Mouse (Mus musculus) neural tube, embryonic 14.5 days (tissue): ENCODE measurements around the gene Tm7sf2. TPM values are rescaled to one million over a fixed set of nuclear protein-coding genes. Genes with fewer than 3 reads are reported as not detected.

Experiments used
- ATAC-seq: fragments of 200-750 bp; cut with Nextera tagmentation; 2 replicates; pipeline ENCODE4 v1.8.0; 2017; ENCODE audit warnings: low read depth, mild to moderate bottlenecking, moderate TSS enrichment, moderate library complexity
- H3K27ac ChIP-seq: fragments of 300-500 bp; sonication (generic); 2 replicates; pipeline ENCODE4 v1.5.1; 2014; ENCODE audit warnings: low read depth, mild to moderate bottlenecking, control low read depth, low read length, moderate library complexity, mixed read lengths
- H3K27me3 ChIP-seq: fragments of 300-500 bp; sonication (generic); 2 replicates; pipeline ENCODE4 v1.6.1; 2014; ENCODE audit warnings: low read length; ENCODE audit not compliant: control insufficient read depth, insufficient read depth
- H3K36me3 ChIP-seq: fragments of 300-500 bp; sonication (generic); 2 replicates; pipeline ENCODE4 v1.6.1; 2014; ENCODE audit warnings: low read length, mixed read lengths; ENCODE audit not compliant: control insufficient read depth, insufficient read depth
- H3K4me1 ChIP-seq: fragments of 300-500 bp; sonication (generic); 2 replicates; pipeline ENCODE4 v1.6.1; 2014; ENCODE audit warnings: low read length; ENCODE audit not compliant: control insufficient read depth, insufficient read depth
- H3K4me2 ChIP-seq: fragments of 300-500 bp; sonication (generic); 2 replicates; pipeline ENCODE4 v1.6.1; 2014; ENCODE audit warnings: mild to moderate bottlenecking, low read depth, low read length, control low read depth
- H3K4me3 ChIP-seq: fragments of 300-500 bp; sonication (generic); 2 replicates; pipeline ENCODE4 v1.5.1; 2014; ENCODE audit warnings: low read depth, low read length, control low read depth, mixed read lengths
- H3K9ac ChIP-seq: fragments of 300-500 bp; sonication (generic); replicated peaks from 2 replicates; pipeline ENCODE4 v1.6.1; 2014; ENCODE audit warnings: low read depth, mild to moderate bottlenecking, control low read depth, low read length, mixed read lengths
- H3K9me3 ChIP-seq: fragments of 300-500 bp; sonication (generic); 2 replicates; pipeline ENCODE4 v1.6.1; 2016; ENCODE audit warnings: low read length; ENCODE audit not compliant: control insufficient read depth
- WGBS: fragments of 180-500 bp; shearing (Covaris S2); extraction: QIAGEN DNeasy Blood & Tissue Kit; methylation state at CpG from one replicate; pipeline ENCODE4 v1.1.7; 2014; 5-methylcytosine and 5-hydroxymethylcytosine counted together
- polyA plus RNA-seq: library from polyadenylated mRNA; unstranded; fragments of >200 nt; fragmentation: Nextera tagmentation; extraction: Ambion mirVana; gene quantifications from 2 replicates; pipeline ENCODE4 v1.2.1, GENCODE M21; 2014

Gene Tm7sf2
- polyA plus RNA-seq, 1 experiment from 2014 or later: 63.7 TPM

DNA sequence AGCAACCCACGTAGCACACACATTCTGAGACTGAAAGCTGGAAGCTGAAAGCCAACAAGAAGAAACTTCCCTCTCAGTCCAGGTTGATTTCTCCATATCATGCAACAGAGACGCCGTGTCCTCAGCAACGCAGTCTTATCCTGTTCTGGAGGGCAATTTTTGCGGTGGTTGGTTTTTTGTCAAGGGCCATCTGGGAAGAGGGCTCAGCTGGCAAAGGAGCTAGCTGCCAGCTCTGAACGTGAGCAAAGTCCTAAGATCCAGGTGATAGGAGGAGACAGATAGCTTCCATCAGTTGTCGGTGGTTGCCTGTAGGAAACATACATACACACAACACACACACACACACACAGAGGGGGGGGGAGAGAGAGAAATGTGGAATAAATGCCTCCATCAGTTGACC is 29.8 kb downstream of the Tm7sf2 start:
- Histone ChIP-seq H3K4me2 (no peak overlapping the region), H3K4me1 (no peaks in the 10 kb centered on the region), H3K4me3 (no peak overlapping the region), H3K9ac (no peak overlapping the region), H3K27me3 (no peaks in the 10 kb centered on the region), H3K9me3 (no peaks in the 10 kb centered on the region), H3K27ac (no peak overlapping the region), H3K36me3 (no peaks in the 10 kb centered on the region)
- ATAC-seq: no peak
- 84% methylated on average over 7 of the region's 7 CpGs for WGBS

GRCm38 (mm10) chr19:6037695-6038094 is 30.5 kb downstream of the Tm7sf2 start:
- no peaks in the 10 kb centered on the region for H3K36me3 ChIP-seq
- no peak overlapping the region for H3K9ac ChIP-seq
- H3K27ac ChIP-seq: no peak overlapping the region
- H3K4me2 ChIP-seq: no peak overlapping the region
- H3K9me3 ChIP-seq: no peaks in the 10 kb centered on the region
- ATAC-seq: no peak
- no peak overlapping the region for H3K4me3 ChIP-seq
- H3K27me3 ChIP-seq: no peaks in the 10 kb centered on the region
- H3K4me1 ChIP-seq: no peaks in the 10 kb centered on the region

- Histone ChIP-seq H3K4me1 (no peaks in the 10 kb centered on the region), H3K4me3 (no peak overlapping the region), H3K9ac (no peak overlapping the region), H3K9me3 (no peaks in the 10 kb centered on the region), H3K27ac (no peak overlapping the region), H3K4me2 (no peak overlapping the region), H3K27me3 (no peaks in the 10 kb centered on the region), H3K36me3 (no peaks in the 10 kb centered on the region)
- 83% methylated on average over 9 of the region's 9 CpGs for WGBS
- ATAC-seq: no peak
Observed at GRCm38 (mm10) chr19:6035966-6036585, 32.1 kb downstream of the Tm7sf2 start.

GRCm38 (mm10) chr19:6030520-6031280 is 37.5 kb downstream of the Tm7sf2 start:
- Histone ChIP-seq H3K36me3 (no peaks in the 10 kb centered on the region), H3K4me2 (no peak overlapping the region), H3K9me3 (no peaks in the 10 kb centered on the region), H3K9ac (no peak overlapping the region), H3K27ac (no peak overlapping the region), H3K4me1 (no peaks in the 10 kb centered on the region), H3K4me3 (no peak overlapping the region), H3K27me3 (no peaks in the 10 kb centered on the region)
- 74% methylated on average over 14 of the region's 14 CpGs for WGBS
- no peak for ATAC-seq

DNA sequence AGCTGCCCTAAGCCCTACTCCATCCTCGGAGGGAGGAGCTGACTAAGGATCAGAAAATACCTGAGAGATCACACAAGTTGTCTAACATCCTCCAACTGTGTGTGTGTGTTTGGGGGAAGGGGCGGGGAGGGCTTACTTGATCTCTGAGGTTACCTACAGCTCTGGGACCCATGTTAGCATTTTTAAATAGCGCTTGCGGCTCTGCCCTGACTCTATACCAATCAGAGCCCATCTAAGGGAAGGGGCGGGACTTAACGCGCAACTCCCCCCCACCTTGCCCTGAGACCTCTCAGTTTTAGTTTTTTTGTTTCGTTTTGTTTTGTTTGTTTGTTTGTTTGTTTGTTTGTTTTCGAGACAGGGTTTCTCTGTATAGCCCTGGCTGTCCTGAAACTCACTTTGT is 38.7 kb downstream of the Tm7sf2 start:
- Histone ChIP-seq H3K36me3 (no peaks in the 10 kb centered on the region), H3K4me2 (no peak overlapping the region), H3K9ac (no peak overlapping the region), H3K9me3 (no peaks in the 10 kb centered on the region), H3K27ac (no peak overlapping the region), H3K4me3 (no peak overlapping the region), H3K27me3 (no peaks in the 10 kb centered on the region), H3K4me1 (no peaks in the 10 kb centered on the region)
- 76% methylated on average over 9 of the region's 9 CpGs for WGBS
- no peak for ATAC-seq

GRCm38 (mm10) chr19:6028991-6029390 is 39.2 kb downstream of the Tm7sf2 start:
- no peak for ATAC-seq
- Histone ChIP-seq H3K4me2 (no peak overlapping the region), H3K9ac (no peak overlapping the region), H3K4me1 (no peaks in the 10 kb centered on the region), H3K36me3 (no peaks in the 10 kb centered on the region), H3K4me3 (no peak overlapping the region), H3K9me3 (no peaks in the 10 kb centered on the region), H3K27ac (no peak overlapping the region), H3K27me3 (no peaks in the 10 kb centered on the region)
- WGBS: 89% methylated on average over 6 of the region's 6 CpGs

- no peak overlapping the region for H3K27ac ChIP-seq
- no peaks in the 10 kb centered on the region for H3K9me3 ChIP-seq
- no peaks in the 10 kb centered on the region for H3K4me1 ChIP-seq
- H3K27me3 ChIP-seq: no peaks in the 10 kb centered on the region
- H3K4me3 ChIP-seq: no peak overlapping the region
- no peak overlapping the region for H3K4me2 ChIP-seq
- 89% methylated on average over 7 of the region's 7 CpGs for WGBS
- ATAC-seq: no peak
- H3K9ac ChIP-seq: no peak overlapping the region
- H3K36me3 ChIP-seq: no peaks in the 10 kb centered on the region
Observed at GRCm38 (mm10) chr19:6023930-6024329, 44.2 kb downstream of the Tm7sf2 start.

- H3K4me2 ChIP-seq: no peak overlapping the region
- no peak for ATAC-seq
- H3K4me3 ChIP-seq: no peak overlapping the region
- 71% methylated on average over 8 of the region's 8 CpGs for WGBS
- H3K27me3 ChIP-seq: no peaks in the 10 kb centered on the region
- no peaks in the 10 kb centered on the region for H3K36me3 ChIP-seq
- H3K27ac ChIP-seq: no peak overlapping the region
- H3K9ac ChIP-seq: no peak overlapping the region
- no peaks in the 10 kb centered on the region for H3K4me1 ChIP-seq
- no peaks in the 10 kb centered on the region for H3K9me3 ChIP-seq
Observed at GRCm38 (mm10) chr19:6023059-6023458, 45.1 kb downstream of the Tm7sf2 start.

DNA sequence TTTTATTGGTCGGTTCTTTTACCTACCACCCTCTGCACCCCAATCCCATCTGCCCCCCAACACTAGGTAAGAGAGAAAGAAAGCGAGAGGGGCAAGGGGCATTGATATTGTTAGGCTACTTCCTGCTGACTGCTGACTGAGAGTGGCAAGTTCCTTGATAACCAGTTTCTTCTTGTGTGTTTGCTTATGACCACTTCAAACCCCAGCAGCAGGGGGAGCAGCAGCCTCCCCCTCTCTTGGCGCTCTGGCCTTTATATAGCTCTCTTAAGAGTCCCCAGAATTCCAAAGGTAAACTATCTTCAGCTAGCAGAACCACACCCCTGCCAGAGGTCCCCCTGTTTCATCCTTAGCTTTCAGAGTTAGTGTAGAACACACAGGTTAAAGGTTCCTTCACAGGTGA is 47.9 kb downstream of the Tm7sf2 start:
- Histone ChIP-seq H3K4me1 (peaks cover 5% of the 10 kb centered on the region; the same call in 1 of the 2 replicates), H3K4me3 (no peak overlapping the region), H3K9ac (no peak overlapping the region), H3K9me3 (no peaks in the 10 kb centered on the region), H3K36me3 (no peaks in the 10 kb centered on the region), H3K4me2 (no peak overlapping the region), H3K27me3 (peaks cover 2% of the 10 kb centered on the region; the same call in 1 of the 2 replicates), H3K27ac (no peak overlapping the region)
- ATAC-seq: no peak
- 59% methylated on average over 3 of the region's 3 CpGs for WGBS
